Mouse (Mus musculus) E14TG2a.4 (cell line): ENCODE results near the gene Kiss1.

Source experiments
- H3K27me3 ChIP-seq: 2 replicates; pipeline ENCODE4 v1.6.1; 2014; ENCODE audit warnings: low read length, control low read depth; ENCODE audit not compliant: insufficient read depth
- H3K36me3 ChIP-seq: 2 replicates; pipeline ENCODE4 v1.6.1; 2014; ENCODE audit warnings: low read length, control low read depth; ENCODE audit not compliant: insufficient read depth
- H3K4me1 ChIP-seq: replicated peaks from 2 replicates; pipeline ENCODE4 v1.6.1; 2014; ENCODE audit warnings: low read depth, low read length, control low read depth
- H3K4me3 ChIP-seq: replicated peaks from 2 replicates; pipeline ENCODE4 v1.5.1; 2014; ENCODE audit warnings: mild to moderate bottlenecking, low read length
- H3K9me3 ChIP-seq: 2 replicates; pipeline ENCODE4 v1.6.1; 2014; ENCODE audit warnings: low read length, control low read depth
- CTCF ChIP-seq: conservative IDR thresholded peaks from 2 replicates; pipeline ENCODE4 v1.5.1; 2014; ENCODE audit warnings: low read length
- NANOG ChIP-seq: IDR thresholded peaks from 2 replicates; pipeline ENCODE4 v1.6.1; 2014; ENCODE audit warnings: borderline replicate concordance, low read length, mixed read lengths
- POU5F1 ChIP-seq: IDR thresholded peaks from 2 replicates; pipeline ENCODE4 v1.6.1; 2014; ENCODE audit warnings: low read length, borderline replicate concordance

Gene Kiss1

DNA sequence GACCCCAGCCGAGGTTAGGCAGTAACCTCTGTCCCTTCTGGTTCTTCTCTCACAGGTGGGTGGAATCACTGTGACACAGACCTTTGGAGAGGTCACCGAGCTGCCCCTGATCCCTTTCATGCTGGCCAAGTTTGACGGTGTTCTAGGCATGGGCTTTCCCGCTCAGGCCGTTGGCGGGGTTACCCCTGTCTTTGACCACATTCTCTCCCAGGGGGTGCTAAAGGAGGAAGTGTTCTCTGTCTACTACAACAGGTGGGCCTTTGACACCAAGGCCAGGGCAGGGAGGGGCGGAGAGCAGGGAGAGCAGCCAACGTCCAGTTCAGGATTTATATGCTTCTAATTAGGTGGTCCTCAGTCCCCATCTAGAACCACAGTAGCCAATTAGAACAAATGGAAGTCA, 34.7 kb downstream of the Kiss1 start:
- no peaks in the 10 kb centered on the region for H3K36me3 ChIP-seq
- H3K4me1 ChIP-seq = peaks cover 8% of the 10 kb centered on the region; the same call in 1 of the 2 replicates
- H3K27me3 ChIP-seq = peaks cover 53% of the 10 kb centered on the region
- no peak overlapping the region for H3K4me3 ChIP-seq
- H3K9me3 ChIP-seq = peaks cover 21% of the 10 kb centered on the region
- TF ChIP-seq NANOG (no peak), CTCF (no peak), POU5F1 (no peak)

DNA sequence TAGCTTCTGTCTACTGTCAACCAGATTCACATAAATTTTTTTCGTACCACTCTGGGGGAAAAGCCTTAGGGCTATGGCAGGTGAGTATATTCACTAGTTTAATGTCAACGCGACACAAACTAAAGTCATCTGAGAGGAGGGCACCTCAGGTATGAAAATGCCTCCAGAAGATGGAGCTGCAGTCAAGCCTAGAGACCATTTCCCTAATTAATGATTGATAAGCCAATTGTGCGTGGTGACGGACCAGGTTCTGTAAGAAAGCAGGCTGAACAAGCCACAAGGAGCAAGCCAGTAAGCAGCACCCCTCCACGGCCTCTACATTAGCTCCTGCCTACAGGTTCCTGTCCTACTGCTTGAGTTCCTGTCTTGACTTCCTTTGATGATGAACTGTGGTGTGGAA, 39.3 kb downstream of the Kiss1 start:
- Histone ChIP-seq H3K9me3 (peaks cover 40% of the 10 kb centered on the region), H3K27me3 (peaks cover 65% of the 10 kb centered on the region), H3K36me3 (0 out of 2 replicates have a peak, but pooled peaks cover 2% of the 10 kb centered on the region), H3K4me1 (peaks cover 35% of the 10 kb centered on the region), H3K4me3 (no peak overlapping the region)
- TF ChIP-seq CTCF (no peak), POU5F1 (no peak), NANOG (no peak)

DNA sequence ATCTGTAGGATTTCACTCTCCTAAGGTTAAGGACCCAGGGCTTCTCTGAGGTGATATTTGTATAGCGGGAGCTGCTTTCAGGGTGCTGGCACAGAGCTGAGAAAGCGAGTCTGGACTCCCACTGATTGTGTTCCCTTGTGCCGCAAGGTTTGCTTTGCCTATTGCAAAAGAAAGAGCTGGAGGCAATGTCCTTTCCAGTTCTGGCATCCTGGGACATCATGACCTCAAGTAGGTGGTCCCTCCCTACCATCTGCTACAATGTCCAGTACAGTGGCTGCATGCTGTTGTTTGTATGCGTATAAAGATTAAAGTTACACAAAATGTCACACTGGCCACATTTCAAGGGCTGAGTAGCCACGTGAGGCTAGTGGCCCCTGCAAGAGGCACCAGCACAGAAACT, 40.4 kb downstream of the Kiss1 start:
- Histone ChIP-seq H3K4me3 (no peak overlapping the region), H3K36me3 (0 out of 2 replicates have a peak, but pooled peaks cover 2% of the 10 kb centered on the region), H3K4me1 (peaks cover 43% of the 10 kb centered on the region), H3K27me3 (peaks cover 63% of the 10 kb centered on the region), H3K9me3 (peaks cover 40% of the 10 kb centered on the region)
- no peak for TF ChIP-seq NANOG
- no peak for TF ChIP-seq POU5F1
- no peak for TF ChIP-seq CTCF

DNA sequence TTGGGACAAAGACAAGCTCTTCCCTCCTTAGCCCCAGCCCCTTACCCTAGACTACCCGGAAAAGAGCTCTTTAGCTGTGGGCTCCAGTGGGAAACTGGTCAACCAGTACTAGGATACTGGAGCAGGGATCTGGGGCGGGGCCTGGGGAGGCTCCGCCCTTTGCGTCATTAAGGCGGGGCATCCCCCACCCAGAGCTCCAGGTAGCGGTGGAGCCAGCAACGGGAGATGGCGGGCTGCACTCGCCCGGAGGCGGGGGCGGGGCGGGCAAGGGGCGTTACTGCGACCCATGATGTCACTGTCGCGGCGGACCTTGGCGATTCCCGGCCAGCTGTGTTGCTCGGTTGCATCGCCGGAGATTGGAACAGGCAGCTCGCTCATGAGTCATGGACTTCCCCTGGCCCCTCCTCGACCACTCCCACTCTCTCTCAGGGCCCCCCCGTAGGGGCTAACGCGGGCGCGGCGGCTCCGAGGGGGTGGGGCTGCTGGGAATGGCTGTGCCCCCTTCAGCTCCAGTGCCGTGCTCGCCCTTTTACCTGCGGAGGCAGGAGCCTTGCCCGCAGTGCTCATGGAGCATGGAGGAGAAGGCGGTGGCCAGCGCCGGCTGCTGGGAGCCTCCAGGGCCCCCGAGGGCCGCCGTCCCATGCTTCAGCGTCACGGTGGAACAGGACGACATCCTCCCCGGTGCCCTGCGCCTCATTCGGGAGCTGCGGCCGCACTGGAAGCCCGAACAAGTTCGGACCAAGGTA, 41.8 kb downstream of the Kiss1 start, which contains the start of gene Etnk2:
TSS of gene Etnk2 (plus strand) at position 297 of the 746 bp plus-strand sequence.
- Histone ChIP-seq H3K9me3 (peaks cover 40% of the 10 kb centered on the region), H3K4me1 (peaks cover 55% of the 10 kb centered on the region), H3K4me3 (peak within 1 kb of the TSS; percentile 94), H3K36me3 (0 out of 2 replicates have a peak, but pooled peaks cover 2% of the 10 kb centered on the region), H3K27me3 (peaks cover 56% of the 10 kb centered on the region)
- TF ChIP-seq POU5F1 (no peak), CTCF (no peak), NANOG (no peak)

DNA sequence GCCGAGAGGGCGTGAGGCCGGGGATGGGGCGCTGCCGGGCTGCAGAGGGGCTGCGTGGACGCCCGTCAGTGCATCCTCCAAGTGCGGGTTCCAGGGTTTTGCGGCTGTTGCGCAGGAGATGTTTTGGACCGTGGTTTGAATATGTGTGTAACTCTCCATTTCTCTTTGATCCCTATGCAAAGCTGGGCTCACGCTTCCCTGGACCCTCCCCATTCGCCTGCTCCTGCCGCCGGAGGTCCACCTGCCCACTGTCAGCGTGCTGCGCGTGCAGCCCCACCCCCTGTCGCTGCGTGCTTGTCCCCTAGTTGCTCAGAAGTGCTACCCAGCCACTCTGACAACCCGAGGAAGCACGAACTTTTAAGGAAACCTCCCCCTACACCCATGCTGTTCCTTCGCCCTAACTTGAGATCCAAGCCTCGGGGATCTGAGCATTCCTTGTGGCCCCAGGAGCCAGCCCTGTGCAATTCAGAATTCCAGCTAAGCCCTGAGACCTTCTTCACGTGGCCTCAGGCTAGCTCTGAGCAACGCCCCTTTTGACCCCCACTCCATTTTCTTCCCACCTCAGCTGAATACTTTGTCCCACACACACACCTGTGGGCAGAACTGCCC, 42.5 kb downstream of the Kiss1 start:
- H3K36me3 ChIP-seq = 0 out of 2 replicates have a peak, but pooled peaks cover 2% of the 10 kb centered on the region
- H3K27me3 ChIP-seq = peaks cover 50% of the 10 kb centered on the region
- H3K4me1 ChIP-seq = peaks cover 62% of the 10 kb centered on the region
- peak overlapping the region; percentile 94 for H3K4me3 ChIP-seq
- TF ChIP-seq NANOG = no peak
- no peak for TF ChIP-seq POU5F1
- TF ChIP-seq CTCF = no peak
- H3K9me3 ChIP-seq = peaks cover 40% of the 10 kb centered on the region

DNA sequence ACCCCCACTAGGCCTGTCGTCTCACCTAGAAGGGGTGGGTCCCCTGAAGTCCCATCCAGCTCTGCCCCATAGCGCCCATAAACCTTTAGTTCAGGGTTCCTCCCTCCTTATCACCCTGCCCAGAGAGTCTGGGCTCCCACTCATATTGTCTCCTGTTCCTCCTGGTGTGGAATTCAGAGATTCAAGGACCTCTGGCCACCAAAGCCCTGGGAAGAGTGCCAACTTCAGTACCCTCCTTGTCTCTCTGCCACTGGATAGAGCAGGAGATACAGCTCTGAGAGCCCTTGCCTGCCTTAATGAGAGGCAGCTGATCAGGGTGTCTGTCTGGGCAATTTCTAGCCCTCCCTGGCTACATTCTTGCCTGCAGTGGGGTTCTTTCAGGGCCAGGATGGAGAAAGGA, 43.2 kb downstream of the Kiss1 start:
- H3K9me3 ChIP-seq = peaks cover 34% of the 10 kb centered on the region
- H3K4me3 ChIP-seq = peak overlapping the region; percentile 94; the same call in 1 of the 2 replicates
- H3K4me1 ChIP-seq = peaks cover 69% of the 10 kb centered on the region
- 0 out of 2 replicates have a peak, but pooled peaks cover 2% of the 10 kb centered on the region for H3K36me3 ChIP-seq
- TF ChIP-seq NANOG (no peak), POU5F1 (no peak), CTCF (no peak)
- peaks cover 43% of the 10 kb centered on the region for H3K27me3 ChIP-seq

DNA sequence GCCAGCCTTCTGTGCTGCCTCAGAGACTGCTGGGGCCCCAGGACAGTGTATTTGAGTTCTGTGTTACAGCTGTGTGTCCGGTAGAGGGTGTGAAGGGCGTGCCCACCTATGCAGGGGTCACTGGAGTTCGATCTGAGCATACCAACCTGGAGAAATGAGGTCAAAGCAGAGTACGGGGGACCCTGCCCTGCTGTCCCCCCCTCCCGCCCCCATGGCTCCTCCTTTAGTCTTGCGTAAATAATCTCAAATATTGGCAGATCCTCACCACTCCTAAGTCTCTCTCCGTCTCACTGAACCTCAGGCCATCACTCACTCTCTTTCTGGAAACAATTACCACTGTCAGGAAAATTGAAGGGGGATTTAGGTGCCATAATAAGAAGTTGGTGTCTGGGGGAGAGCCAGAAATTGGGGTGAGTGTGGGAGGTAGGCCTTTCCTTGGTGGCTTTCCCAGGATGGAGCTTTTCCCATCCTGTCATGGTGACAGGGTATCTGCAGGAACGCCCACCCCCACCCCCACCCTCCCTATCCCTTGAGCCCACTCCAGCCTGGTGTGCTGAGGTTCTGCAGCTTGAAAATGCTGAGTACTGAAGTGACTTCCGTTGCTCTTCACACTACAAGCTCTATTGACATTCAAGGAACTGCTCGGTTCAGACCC, 45.4 kb downstream of the Kiss1 start:
- H3K36me3 ChIP-seq = 0 out of 2 replicates have a peak, but pooled peaks cover 2% of the 10 kb centered on the region
- no peak for TF ChIP-seq CTCF
- no peak for TF ChIP-seq NANOG
- no peak for TF ChIP-seq POU5F1
- H3K9me3 ChIP-seq = peaks cover 12% of the 10 kb centered on the region
- H3K4me1 ChIP-seq = peaks cover 72% of the 10 kb centered on the region
- peaks cover 38% of the 10 kb centered on the region for H3K27me3 ChIP-seq
- 0 out of 2 replicates have a peak overlapping the region, but pooled peaks have one; percentile 43 for H3K4me3 ChIP-seq
